Mouse (Mus musculus): ENCODE measurements at regions not wholly inside any gene's neighbourhood (a gene's known extent, or its start where the extent isn't known, plus 50 kb on each side); places are given as distances from the start of the nearest gene placed in this dataset.
"Not testable (repeated sequence)": the region's sequence is repeated elsewhere in the genome, so short reads cannot be mapped to it uniquely, and the experiment has no call there.

DNA sequence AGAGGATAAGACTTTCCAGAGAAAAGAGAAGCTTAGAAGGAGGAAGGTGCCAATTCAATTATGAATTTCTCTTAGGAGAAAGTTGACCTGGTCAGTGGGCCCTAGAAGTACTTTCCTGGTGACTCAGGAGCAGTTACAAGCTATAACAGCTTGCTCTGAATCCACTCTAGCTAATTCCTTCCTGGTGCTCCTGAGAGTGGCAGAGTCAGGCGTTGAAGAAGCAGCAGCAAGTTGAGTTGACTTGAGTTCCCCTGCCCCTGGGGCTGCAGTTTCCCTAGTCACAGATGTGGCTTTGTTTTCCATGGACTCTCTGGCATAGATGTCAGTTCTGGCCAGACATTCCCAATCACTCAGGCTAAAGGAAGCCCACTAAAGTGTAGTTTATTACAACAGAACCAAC is 85.9 kb downstream of the Osr1 start:
- no peak for DNase-seq (ENCODE audit: low spot score in 2 of 2)

- DNase-seq (ENCODE audit: low spot score in 2 of 2) = no peak
These were observed 86.4 kb downstream of the Osr1 start for GRCm38 (mm10) chr12:9656324-9656723.

DNA sequence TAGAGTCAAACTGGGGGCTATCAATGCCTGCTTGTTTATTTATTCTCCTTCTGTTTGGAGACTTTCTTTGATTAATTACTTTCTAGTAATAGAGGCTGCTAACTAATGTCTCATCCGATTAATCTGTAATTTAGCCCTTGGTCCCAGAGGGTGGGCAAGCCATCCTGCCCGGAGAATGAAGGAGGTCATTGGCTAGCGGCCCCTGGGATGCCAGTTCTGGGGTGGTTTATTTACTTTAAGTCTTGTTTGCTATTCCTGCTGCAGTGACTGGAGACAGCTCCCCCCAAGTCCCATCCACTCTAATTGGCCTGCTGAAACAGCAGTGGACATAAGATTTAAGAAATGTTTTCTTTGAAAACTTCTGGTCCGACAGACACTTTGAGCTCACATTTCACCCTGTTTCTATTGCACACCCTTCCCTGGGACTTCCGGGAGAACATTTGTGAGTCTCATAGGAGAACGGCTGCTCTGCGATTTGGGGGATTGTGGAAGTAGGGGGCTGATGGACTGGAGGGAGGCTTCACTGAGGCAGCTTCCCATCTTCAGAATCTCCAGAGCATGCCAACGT is 87.4 kb downstream of the Osr1 start:
- DNase-seq (ENCODE audit: low spot score in 2 of 2) = no peak

- no peak for DNase-seq (ENCODE audit: low spot score in 2 of 2)
These were observed 87.9 kb downstream of the Osr1 start for GRCm38 (mm10) chr12:9657793-9658192.

GRCm38 (mm10) chr12:9660299-9660698 is 90.4 kb downstream of the Osr1 start:
- no peak for DNase-seq (ENCODE audit: low spot score in 2 of 2)

- DNase-seq (ENCODE audit: low spot score in 2 of 2) = no peak
These were observed 118.9 kb downstream of the Osr1 start for GRCm38 (mm10) chr12:9688776-9689175.

- peak; percentile 4 to 63 for DNase-seq (ENCODE audit: low spot score in 2 of 2)
These were observed 119.6 kb downstream of the Osr1 start for GRCm38 (mm10) chr12:9689541-9689940.

- DNase-seq (ENCODE audit: low spot score in 2 of 2) = no peak
These were observed 163.0 kb downstream of the Osr1 start for GRCm38 (mm10) chr12:9732921-9733320.

DNA sequence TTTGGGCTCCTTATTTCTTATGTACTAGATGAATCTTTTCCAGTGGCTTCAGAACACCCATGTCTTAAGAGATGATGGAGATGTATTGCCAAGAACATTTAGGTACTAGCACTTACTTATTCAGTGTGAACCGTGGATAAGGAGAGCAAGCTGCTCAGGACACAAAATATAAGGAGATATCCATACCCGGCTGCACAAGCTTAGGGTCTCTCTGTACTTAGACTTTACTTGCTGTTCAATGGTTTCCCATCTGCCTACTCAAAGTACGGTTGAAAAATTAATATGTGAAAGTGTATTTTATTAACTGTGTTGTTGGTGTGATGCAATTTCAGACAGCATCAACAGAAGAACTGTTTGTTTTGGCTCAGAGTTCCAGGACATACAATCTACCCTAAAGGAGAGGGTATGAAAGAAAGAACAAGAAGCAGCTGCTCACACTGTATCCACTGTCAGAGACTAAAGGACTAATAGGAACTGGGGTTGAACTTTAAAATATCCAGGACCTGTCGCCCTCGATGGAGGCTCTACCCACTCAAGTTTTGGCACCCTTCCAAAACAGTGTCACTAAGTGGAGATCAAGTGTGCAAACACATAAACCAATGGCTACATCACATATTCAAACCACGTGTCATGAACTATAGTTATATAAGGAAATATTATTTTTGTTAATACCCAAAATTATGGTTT is 174.9 kb downstream of the Osr1 start:
- DNase-seq (ENCODE audit: low spot score in 2 of 2) = no peak

GRCm38 (mm10) chr12:9751261-9752078 is 181.6 kb downstream of the Osr1 start:
- no peak for DNase-seq (ENCODE audit: low spot score in 2 of 2)

- no peak for DNase-seq (ENCODE audit: low spot score in 2 of 2)
These were observed 182.1 kb downstream of the Osr1 start for GRCm38 (mm10) chr12:9752079-9752450.

DNA sequence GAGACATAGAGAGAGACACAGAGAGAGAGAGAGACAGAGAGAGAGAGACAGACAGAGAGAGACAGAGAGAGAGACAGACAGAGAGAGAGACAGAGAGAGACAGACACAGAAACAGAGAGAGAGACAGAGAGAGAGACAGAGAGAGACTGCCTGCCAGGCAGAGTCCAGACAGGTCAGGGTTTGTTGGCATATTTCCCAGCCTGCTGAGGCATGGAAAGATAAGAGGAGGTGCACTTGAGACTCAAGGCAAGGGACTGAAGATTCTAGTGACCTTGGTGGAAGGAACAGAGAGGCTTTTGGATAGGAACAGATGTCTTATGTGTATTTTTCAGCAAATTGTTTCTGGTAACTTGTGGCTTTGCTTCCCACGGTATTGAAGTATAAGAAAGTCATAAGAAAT is 186.5 kb downstream of the Osr1 start:
- DNase-seq (ENCODE audit: low spot score in 2 of 2) = no peak

DNA sequence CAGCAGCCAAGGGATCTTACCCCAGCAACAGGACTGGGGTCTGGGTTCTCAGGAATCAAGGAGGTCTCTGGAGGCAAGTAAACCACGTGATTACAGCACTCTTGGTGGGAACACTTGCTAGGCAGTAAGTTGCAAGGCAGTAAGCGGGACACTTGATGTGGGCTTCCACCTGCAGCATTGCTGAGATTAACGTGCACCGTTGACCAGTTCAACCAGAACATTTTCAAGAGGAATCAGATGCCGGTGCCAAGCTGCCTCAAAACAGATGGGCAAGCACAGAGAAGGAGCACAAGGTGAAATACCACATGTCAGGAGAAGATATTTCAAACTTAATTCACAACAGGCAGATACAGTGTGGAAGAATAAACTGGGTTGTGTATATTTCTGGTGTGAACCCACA is 190.9 kb downstream of the Osr1 start:
- no peak for DNase-seq (ENCODE audit: low spot score in 2 of 2)

DNA sequence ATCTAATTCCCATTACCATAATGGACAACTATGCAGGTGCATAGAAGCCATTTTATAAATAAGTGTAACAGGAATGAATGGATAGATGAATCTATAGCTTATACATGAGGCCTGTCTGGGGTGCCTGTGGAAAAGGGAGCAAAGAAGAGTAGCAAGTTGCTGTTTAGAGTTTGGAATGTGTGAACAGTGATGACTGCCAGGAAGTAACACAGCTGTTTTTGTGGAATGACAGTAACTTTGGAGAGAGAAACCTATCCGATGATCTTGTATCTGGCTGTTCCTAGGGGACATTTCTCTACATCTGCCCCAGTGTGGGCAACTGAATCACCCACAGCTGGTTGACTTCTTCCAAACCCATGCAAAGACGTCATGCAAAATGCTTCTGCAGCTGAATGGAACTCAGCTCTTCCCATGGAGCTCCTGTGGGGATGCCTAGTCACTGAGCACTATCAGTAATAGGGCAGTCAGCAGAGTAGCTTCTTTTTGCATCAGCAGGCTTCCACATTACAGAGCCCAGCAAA is 192.4 kb downstream of the Osr1 start:
- not testable (repeated sequence) for DNase-seq (ENCODE audit: low spot score in 2 of 2)

DNA sequence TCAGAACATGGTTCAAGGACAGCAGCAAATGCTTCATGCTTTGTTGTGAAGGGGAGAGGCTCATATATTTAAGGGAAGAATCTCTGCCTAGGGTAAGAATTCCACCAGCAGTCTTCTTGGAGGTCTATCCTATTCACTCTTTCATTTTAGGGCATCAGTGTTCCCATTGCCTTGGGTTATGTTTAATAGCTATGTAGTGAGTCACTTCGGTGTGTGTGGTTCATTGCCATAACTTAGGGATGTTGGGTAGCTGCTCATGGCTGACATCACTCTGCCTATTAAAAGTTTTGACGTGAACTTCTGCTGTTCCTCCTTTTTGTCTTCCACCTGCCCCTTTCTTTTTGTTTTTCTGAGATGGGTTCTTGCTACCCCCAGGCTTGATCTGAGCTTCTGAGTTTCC is 192.9 kb downstream of the Osr1 start:
- no peak for DNase-seq (ENCODE audit: low spot score in 2 of 2)

DNA sequence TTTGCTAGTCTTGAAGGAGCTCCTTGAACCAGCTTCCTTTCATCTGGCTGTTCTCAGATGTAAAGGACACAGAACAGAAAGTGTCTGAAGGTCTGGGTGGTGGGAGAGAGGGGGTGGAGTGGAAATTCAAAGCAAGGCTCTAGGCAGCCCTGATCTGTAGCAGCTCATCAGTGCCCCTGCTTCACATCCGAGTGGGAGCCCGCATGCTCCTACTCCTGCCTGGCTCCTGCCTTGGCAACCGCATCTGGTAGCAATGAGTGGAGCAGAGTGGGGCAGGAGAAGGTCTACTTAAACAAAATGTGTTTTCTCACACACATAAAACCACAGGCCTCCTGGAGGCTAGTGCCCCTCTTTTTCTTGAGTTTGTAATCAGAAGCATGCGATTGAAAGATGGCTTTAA is 201.0 kb downstream of the Osr1 start:
- no peak for DNase-seq (ENCODE audit: low spot score in 2 of 2)

DNA sequence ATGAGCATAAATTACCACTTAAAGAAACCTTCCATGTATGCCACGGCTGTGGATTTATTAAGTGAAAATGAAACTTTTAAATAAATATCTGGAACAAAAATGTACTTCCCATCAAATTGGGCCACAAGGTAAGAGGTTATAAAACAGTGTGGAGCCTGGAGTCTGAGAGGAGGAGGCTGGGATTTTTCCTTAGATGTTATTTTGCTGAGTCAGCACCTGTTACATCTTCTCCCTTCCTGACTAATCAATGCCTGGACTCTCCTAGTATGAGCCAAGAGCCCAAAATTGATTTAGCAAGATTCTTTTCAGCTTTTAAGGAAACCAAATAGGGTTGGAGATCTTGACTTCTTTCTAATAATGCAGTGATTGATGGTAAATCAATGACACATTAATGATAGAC is 203.0 kb downstream of the Osr1 start:
- no peak for DNase-seq (ENCODE audit: low spot score in 2 of 2)

DNA sequence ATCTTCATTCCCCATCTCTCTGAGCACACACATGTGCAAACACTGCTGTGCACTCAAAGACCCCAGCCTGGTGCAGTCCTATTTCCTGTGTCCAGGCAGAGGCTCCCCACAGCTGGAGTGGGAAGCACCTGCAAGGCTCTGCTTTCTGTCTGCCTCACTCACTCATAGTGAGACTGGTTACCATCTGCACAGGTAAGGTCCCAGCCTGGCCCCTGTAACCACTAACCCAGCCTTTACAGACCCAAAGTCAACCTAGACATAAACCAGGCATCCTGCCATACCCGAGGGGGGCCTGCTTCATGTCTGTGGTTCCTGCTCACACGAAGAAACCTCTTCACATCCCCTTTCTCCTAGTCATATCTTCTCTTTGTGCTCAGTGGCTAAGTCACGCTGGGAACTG is 232.4 kb downstream of the Osr1 start:
- no peak for DNase-seq (ENCODE audit: low spot score in 2 of 2)

GRCm38 (mm10) chr12:9807406-9807805 is 237.5 kb downstream of the Osr1 start:
- DNase-seq (ENCODE audit: low spot score in 2 of 2) = no peak

DNA sequence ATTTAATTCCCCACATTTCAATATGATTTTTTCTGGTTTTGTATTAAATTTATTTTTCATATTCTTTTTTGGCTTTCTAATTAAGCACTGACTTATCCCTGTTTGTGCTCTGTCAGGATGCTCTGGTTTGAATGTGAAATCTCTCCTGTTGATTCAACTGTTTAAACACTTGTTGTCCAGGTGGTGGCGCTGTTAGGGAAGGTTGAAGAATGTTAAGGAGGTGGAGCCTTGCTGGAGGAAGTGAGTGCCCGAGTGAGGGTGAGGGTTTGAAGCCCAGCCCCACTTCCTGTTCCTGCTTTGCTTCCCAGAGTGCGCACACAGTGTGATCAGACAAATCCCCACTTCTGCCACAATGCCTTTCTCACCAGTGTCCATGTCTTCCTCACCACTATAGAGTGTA is 263.4 kb downstream of the Osr1 start:
- DNase-seq (ENCODE audit: low spot score in 2 of 2) = no peak

- DNase-seq (ENCODE audit: low spot score in 2 of 2) = no peak
These were observed 269.4 kb downstream of the Osr1 start for GRCm38 (mm10) chr12:9839198-9839845.

GRCm38 (mm10) chr12:9839949-9840348 is 270.0 kb downstream of the Osr1 start:
- DNase-seq (ENCODE audit: low spot score in 2 of 2) = no peak
